Mouse (Mus musculus): ENCODE measurements at regions not wholly inside any gene's neighbourhood (a gene's known extent, or its start where the extent isn't known, plus 50 kb on each side); places are given as distances from the start of the nearest gene placed in this dataset.

GRCm38 (mm10) chr17:79282771-79283170 is 72.1 kb downstream of the Cdc42ep3 start:
- no peak for DNase-seq (ENCODE audit: low read depth, low spot score)

- no peak for DNase-seq (ENCODE audit: low read depth, low spot score)
Observed at GRCm38 (mm10) chr17:79273551-79273950, 81.3 kb downstream of the Cdc42ep3 start.

GRCm38 (mm10) chr17:79259691-79260090 is 95.2 kb downstream of the Cdc42ep3 start:
- no peak for DNase-seq (ENCODE audit: low read depth, low spot score)

GRCm38 (mm10) chr17:79246962-79247902 is 107.7 kb downstream of the Cdc42ep3 start:
- DNase-seq (ENCODE audit: low read depth, low spot score), result no peak

- DNase-seq (ENCODE audit: low read depth, low spot score), result no peak
Observed at GRCm38 (mm10) chr17:79244121-79244520, 110.8 kb downstream of the Cdc42ep3 start.

GRCm38 (mm10) chr17:79243426-79243825 is 111.5 kb downstream of the Cdc42ep3 start:
- DNase-seq (ENCODE audit: low read depth, low spot score), result no peak

GRCm38 (mm10) chr17:79241489-79241888 is 113.4 kb downstream of the Cdc42ep3 start:
- DNase-seq (ENCODE audit: low read depth, low spot score), result no peak

GRCm38 (mm10) chr17:79236244-79236781 is 118.6 kb downstream of the Cdc42ep3 start:
- no peak for DNase-seq (ENCODE audit: low read depth, low spot score)

GRCm38 (mm10) chr17:79230653-79231489 is 124.0 kb downstream of the Cdc42ep3 start:
- DNase-seq (ENCODE audit: low read depth, low spot score), result no peak

- no peak for DNase-seq (ENCODE audit: low read depth, low spot score)
Observed at GRCm38 (mm10) chr17:79206563-79206962, 148.3 kb downstream of the Cdc42ep3 start.

- no peak for DNase-seq (ENCODE audit: low read depth, low spot score)
Observed at GRCm38 (mm10) chr17:79206111-79206510, 148.8 kb downstream of the Cdc42ep3 start.

- DNase-seq (ENCODE audit: low read depth, low spot score), result peak; percentile 32
Observed at GRCm38 (mm10) chr17:79199814-79200491, 148.2 kb downstream of the Qpct start.

- DNase-seq (ENCODE audit: low read depth, low spot score), result no peak
Observed at GRCm38 (mm10) chr17:79191871-79192373, 140.2 kb downstream of the Qpct start.

- DNase-seq (ENCODE audit: low read depth, low spot score), result no peak
Observed at GRCm38 (mm10) chr17:79188282-79188681, 136.6 kb downstream of the Qpct start.

GRCm38 (mm10) chr17:79180277-79181130 is 128.8 kb downstream of the Qpct start:
- DNase-seq (ENCODE audit: low read depth, low spot score), result no peak

- no peak for DNase-seq (ENCODE audit: low read depth, low spot score)
Observed at GRCm38 (mm10) chr17:79177259-79177658, 125.6 kb downstream of the Qpct start.

GRCm38 (mm10) chr17:79176356-79176755 is 124.7 kb downstream of the Qpct start:
- no peak for DNase-seq (ENCODE audit: low read depth, low spot score)

GRCm38 (mm10) chr17:79175381-79175780 is 123.7 kb downstream of the Qpct start:
- DNase-seq (ENCODE audit: low read depth, low spot score), result no peak

GRCm38 (mm10) chr17:79172328-79172727 is 120.6 kb downstream of the Qpct start:
- no peak for DNase-seq (ENCODE audit: low read depth, low spot score)

- no peak for DNase-seq (ENCODE audit: low read depth, low spot score)
Observed at GRCm38 (mm10) chr17:79170690-79171089, 119.0 kb downstream of the Qpct start.

Measured in embryo, embryonic 11.5 days (tissue).